Mouse (Mus musculus) thymus, postnatal 0 days (tissue): ENCODE results near the gene 4933407L21Rik. TPM values are rescaled to one million over a fixed set of nuclear protein-coding genes. Genes with fewer than 3 reads are reported as not detected.
A peak's percentile ranks its signal among the peaks of the same experiment; 100 is the strongest.
"Not testable (repeated sequence)": the region's sequence is repeated elsewhere in the genome, so short reads cannot be mapped to it uniquely, and the experiment has no call there.

Experiments
- DNase-seq: peaks from one replicate; pipeline ENCODE4 v3.0.0-alpha.2; 2015; ENCODE audit warnings: low spot score
- polyA plus RNA-seq: library from polyadenylated mRNA; unstranded; fragments of >200 nt; fragmentation: Nextera tagmentation; extraction: Ambion mirVana; gene quantifications from 2 replicates; pipeline ENCODE4 v1.2.1, GENCODE M21; 2015

Gene 4933407L21Rik
- polyA plus RNA-seq, 1 experiment from 2014 or later, result 3.1 TPM

DNA sequence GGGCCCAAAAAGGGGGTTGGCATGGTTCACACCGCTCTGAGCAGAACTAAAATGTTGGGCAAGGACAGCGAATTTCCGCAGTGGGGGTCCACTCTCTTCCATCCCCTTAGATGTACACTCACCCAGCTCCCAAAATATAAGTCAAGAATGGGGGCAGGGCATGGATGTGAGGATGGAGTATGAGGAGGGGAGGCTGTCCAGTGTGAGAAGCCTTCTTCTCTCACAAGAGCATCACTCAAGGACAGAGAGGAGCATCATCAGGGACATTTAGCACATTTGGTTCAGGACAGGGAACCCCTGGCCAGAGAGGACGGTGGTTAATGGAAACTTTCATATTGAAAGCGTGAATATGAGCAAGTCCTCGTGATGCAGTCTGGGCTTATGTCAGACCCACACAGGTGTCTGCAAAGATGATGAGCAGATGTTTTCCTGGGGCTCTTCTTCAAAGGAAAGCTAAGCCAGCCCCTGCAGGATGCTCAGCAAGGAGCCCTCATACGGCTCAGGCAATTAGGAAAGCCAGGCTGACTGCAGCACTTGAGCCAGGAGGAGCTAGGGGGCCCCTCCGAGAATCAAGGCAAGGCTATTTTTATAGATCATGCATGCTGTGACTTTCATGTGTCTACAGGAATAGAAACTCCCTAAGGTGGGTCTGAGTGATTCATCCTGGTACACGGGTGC lies 29.8 kb downstream of the 4933407L21Rik start:
- peak; percentile 68 for DNase-seq

- peak; percentile 52 for DNase-seq
Measured at GRCm38 (mm10) chr1:85959129-85959888, 31.0 kb downstream of the 4933407L21Rik start.

GRCm38 (mm10) chr1:85959889-85960276 lies 31.6 kb downstream of the 4933407L21Rik start:
- no peak for DNase-seq

DNA sequence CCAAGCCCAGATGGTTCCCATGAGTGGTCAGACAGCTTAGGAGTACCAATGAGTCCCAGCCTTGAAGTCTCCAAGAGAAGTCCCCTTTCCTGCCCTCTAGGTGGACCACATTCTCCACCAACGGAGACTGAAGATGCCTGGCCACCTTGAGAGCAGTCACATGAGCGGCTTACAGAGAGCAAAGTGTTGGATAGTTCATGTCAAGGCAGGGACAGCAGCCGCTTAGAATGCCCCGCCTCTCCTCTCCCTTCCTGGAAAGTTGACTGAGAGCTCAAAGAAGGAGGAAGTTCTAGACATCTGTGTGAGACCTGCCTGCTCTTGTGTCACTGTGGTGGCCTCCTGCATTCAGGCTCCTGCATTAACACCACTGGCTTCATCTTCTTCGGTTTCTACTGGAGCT lies 32.6 kb downstream of the 4933407L21Rik start, which contains the start of gene Gpr55:
Gene Gpr55, minus strand, starts transcription at position 135 of the 400 bp plus-strand sequence.
- DNase-seq, result peak; percentile 59

- DNase-seq, result peak; percentile 53
Measured at GRCm38 (mm10) chr1:85962081-85962480, 33.8 kb downstream of the 4933407L21Rik start.

GRCm38 (mm10) chr1:85965856-85966255 lies 37.6 kb downstream of the 4933407L21Rik start:
- no peak for DNase-seq

- no peak for DNase-seq
Measured at GRCm38 (mm10) chr1:85969081-85969480, 40.8 kb downstream of the 4933407L21Rik start.

GRCm38 (mm10) chr1:85969519-85969918 lies 41.2 kb downstream of the 4933407L21Rik start:
- no peak for DNase-seq

DNA sequence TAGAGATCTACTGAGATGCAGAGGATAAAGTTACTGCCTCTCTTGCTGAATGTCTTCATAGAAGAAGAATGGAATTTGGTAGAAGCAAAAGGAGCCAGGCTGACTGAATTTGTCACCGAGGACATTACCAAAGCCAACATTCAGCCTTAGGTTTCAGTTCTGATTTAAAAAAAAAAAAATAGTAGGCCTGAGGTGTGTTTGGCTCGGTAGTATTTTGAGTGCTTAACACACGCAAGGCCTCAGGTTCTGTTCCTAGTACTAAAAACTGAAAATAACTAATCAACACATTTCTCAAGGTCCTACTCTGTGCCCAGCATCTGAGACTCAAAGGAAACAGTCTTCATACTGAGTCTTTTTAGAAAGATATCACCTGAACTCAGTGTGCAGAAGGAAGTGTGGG lies 42.8 kb downstream of the 4933407L21Rik start:
- no peak for DNase-seq

DNA sequence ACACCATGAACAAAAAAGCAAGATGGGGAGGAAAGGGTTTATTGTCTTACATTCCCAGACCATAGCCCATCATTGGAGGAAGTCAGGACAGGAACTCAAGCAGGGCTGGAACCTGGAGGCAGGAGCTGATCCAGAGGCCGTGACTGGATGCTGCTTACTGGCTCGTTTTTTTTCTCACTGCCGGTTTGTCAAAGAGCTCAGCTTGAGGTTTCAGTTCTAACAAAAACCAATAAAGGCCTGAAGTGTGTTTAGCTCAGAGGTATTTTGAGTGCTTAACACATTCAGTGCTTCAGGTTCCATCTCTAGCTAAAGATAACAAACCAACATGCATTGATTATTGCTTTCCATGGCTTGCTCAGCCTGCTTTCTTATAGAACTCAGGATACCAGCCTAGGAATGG lies 44.1 kb downstream of the 4933407L21Rik start:
- no peak for DNase-seq

DNA sequence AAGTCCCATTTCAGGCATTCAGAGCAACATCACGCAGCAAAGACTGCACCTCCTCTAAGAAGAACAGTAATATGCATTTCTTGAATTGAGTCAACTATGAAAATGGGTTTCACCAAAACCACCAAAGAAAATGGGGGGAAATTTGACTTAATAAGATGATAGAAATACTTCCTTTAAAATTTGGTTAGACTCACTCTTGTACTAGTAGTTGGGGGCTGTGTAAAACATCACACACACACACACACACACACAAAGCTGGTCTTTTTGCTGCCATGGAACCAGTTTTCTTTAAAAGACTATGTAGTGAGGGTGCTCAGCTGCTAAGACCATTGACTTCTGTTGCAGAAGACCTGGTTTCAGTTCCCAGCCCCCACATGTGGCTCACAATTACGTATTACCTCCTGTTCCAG lies 45.2 kb downstream of the 4933407L21Rik start:
- DNase-seq, result no peak

GRCm38 (mm10) chr1:85977709-85978108 lies 49.4 kb downstream of the 4933407L21Rik start:
- no peak for DNase-seq

DNA sequence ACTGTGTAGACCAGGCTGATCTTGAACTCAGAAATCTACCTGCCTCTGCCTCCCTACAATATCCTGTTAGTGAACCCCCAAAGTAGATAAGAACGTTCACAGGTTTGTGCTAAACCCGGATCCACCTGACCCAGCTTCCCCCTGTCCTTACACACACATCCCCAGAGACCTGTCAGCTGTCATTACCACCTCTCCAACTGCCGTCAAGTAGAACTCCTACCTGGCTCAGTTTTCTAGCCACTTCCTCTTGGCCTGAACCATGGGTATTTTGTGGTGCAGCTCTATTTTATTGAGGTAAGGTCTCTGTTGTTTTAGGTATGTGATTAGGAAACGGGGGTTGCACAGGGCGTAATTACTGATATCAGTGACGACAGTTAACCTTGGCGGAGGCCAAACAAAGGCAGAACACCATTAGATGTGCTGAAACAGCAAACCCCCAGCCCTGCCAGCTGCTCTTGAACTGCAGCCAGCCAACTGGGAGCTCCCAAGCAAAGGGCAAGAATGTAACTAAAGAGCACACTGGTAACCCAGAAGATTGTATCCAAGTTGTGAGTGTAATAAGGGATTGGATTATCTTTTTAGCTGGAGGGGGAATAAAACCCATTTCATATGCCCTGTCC lies 53.6 kb downstream of the 4933407L21Rik start:
- DNase-seq, result no peak

- DNase-seq, result no peak
Measured at GRCm38 (mm10) chr1:85985784-85986183, 57.5 kb downstream of the 4933407L21Rik start.

DNA sequence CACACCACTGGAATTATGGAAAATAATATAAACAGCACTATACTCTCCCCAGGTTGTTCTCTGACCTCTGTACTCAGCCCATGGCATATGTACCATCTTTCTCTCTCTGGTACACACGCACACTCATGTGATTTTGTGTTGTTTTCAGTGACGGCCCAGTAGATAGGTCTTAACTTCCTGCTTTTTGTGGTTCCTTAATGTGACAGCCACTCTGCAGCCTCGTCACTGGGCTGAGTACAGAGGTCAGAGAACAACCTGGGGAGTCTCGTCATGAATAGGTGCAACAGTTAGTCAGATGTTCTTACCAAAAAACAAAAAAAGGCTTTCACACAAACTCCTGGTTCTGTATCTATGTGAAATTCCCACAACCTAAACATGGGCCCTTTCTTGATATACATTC lies 60.1 kb downstream of the 4933407L21Rik start:
- DNase-seq, result no peak

GRCm38 (mm10) chr1:85988882-85989281 lies 60.6 kb downstream of the 4933407L21Rik start:
- DNase-seq, result not testable (repeated sequence)

Other genes with a start within 250 kb of the 4933407L21Rik start
- gene A630001G21Rik, start 149.8 kb upstream of the 4933407L21Rik start, polyA plus RNA-seq, result 18.0 and 20.3 TPM in 2 replicates
- 41.1 and 49.2 TPM in 2 replicates for gene Cab39, start 135.0 kb upstream of the 4933407L21Rik start, polyA plus RNA-seq
- 178 and 184 TPM in 2 replicates for gene Itm2c, start 34.2 kb upstream of the 4933407L21Rik start, polyA plus RNA-seq
- 0.39 and 0.58 TPM in 2 replicates for gene Gpr55, start 32.5 kb downstream of the 4933407L21Rik start, polyA plus RNA-seq
- not detected in 2 replicates for gene Spata3, start 88.3 kb downstream of the 4933407L21Rik start, polyA plus RNA-seq
- 0.14 and 0.15 TPM in 2 replicates for gene 2810459M11Rik, start 117.4 kb downstream of the 4933407L21Rik start, polyA plus RNA-seq
- gene Psmd1, start 135.9 kb downstream of the 4933407L21Rik start, polyA plus RNA-seq, result 125 and 128 TPM in 2 replicates
- 0.13 and 0.19 TPM in 2 replicates for gene Htr2b, start 183.5 kb downstream of the 4933407L21Rik start, polyA plus RNA-seq
- 0.34 and 0.45 TPM in 2 replicates for gene Gm21972, start 205.2 kb downstream of the 4933407L21Rik start, polyA plus RNA-seq
- gene Armc9, start 226.3 kb downstream of the 4933407L21Rik start, polyA plus RNA-seq, result 9.7 and 10.3 TPM in 2 replicates